Mouse (Mus musculus) kidney, adult 2 months (tissue): ENCODE results near the gene Ear1. TPM values are rescaled to one million over a fixed set of nuclear protein-coding genes. Genes with fewer than 3 reads are reported as not detected.
"Not testable (repeated sequence)": the region's sequence is repeated elsewhere in the genome, so short reads cannot be mapped to it uniquely, and the experiment has no call there.

Source experiments
- DNase-seq: peaks from one replicate; pipeline ENCODE4 v3.0.0; 2021
- H3K27ac ChIP-seq: fragments of 200-500 bp; 2 replicates; pipeline ENCODE4 v1.5.1; 2012; ENCODE audit warnings: low read depth, low read length, control low read depth, inconsistent platforms; ENCODE audit not compliant: insufficient read depth
- H3K27me3 ChIP-seq: fragments of 200-500 bp; replicated peaks from 2 replicates; pipeline ENCODE4 v1.6.1; 2012; ENCODE audit warnings: mild to moderate bottlenecking, moderate library complexity, low read length, inconsistent platforms; ENCODE audit not compliant: control insufficient read depth, insufficient read depth
- H3K36me3 ChIP-seq: fragments of 200-500 bp; 2 replicates; pipeline ENCODE4 v1.6.1; 2012; ENCODE audit warnings: mild to moderate bottlenecking, moderate library complexity, low read length, inconsistent platforms; ENCODE audit not compliant: control insufficient read depth, insufficient read depth
- H3K4me1 ChIP-seq: fragments of 200-500 bp; 2 replicates; pipeline ENCODE4 v1.6.1; 2011; ENCODE audit warnings: low read length; ENCODE audit not compliant: control insufficient read depth, insufficient read depth
- H3K4me3 ChIP-seq: fragments of 200-500 bp; 2 replicates; pipeline ENCODE4 v1.5.1; 2011; ENCODE audit warnings: mild to moderate bottlenecking, low read depth, low read length, control low read depth; ENCODE audit not compliant: insufficient read depth
- CTCF ChIP-seq: fragments of 200-500 bp; conservative IDR thresholded peaks from 2 replicates; pipeline ENCODE4 v1.5.1; 2011; ENCODE audit warnings: low read depth, mild to moderate bottlenecking, control low read depth, low read length, moderate library complexity, mixed read lengths; ENCODE audit not compliant: insufficient read depth, insufficient read length
- WGBS: fragments of 180-500 bp; shearing (Covaris S2); methylation state at CpG from one replicate; pipeline ENCODE4 v1.1.7; 2018; 5-methylcytosine and 5-hydroxymethylcytosine counted together
- polyA plus RNA-seq: library from polyadenylated mRNA; depleted of rRNA; stranded (reverse); fragments of >200 nt; gene quantifications from 2 replicates; pipeline ENCODE4 v1.2.3, GENCODE M21; 2012

Ear1 gene
- polyA plus RNA-seq, 1 experiment = not detected

GRCm38 (mm10) chr14:43860522-43860921 is 14.8 kb downstream of the Ear1 start:
- H3K36me3 ChIP-seq, H3K4me1 ChIP-seq, H3K4me3 ChIP-seq, H3K27me3 ChIP-seq, H3K27ac ChIP-seq: not testable (repeated sequence)
- TF ChIP-seq CTCF = peak; percentile 31
- 18% methylated on average over 2 of the region's 2 CpGs for WGBS
- DNase-seq = peak; percentile 8

GRCm38 (mm10) chr14:43859465-43859864 is 15.9 kb downstream of the Ear1 start:
- H3K4me3 ChIP-seq, H3K27ac ChIP-seq, H3K36me3 ChIP-seq, H3K4me1 ChIP-seq, H3K27me3 ChIP-seq: not testable (repeated sequence)
- peak; percentile 0 for DNase-seq
- WGBS = 64% methylated on average over 5 of the region's 6 CpGs

- H3K27ac ChIP-seq, H3K4me1 ChIP-seq, H3K4me3 ChIP-seq, H3K36me3 ChIP-seq, H3K27me3 ChIP-seq: not testable (repeated sequence)
- peak; percentile 0 for DNase-seq
- 53% methylated on average over 4 of the region's 4 CpGs for WGBS
Measured at GRCm38 (mm10) chr14:43843949-43844573, 31.3 kb downstream of the Ear1 start.

GRCm38 (mm10) chr14:43840976-43841375 is 34.3 kb downstream of the Ear1 start:
- WGBS = 73% methylated on average over 1 of the region's 1 CpGs
- H3K27me3 ChIP-seq, H3K36me3 ChIP-seq, DNase-seq, H3K4me3 ChIP-seq, H3K27ac ChIP-seq, H3K4me1 ChIP-seq: not testable (repeated sequence)

- H3K27ac ChIP-seq, H3K4me1 ChIP-seq, H3K4me3 ChIP-seq, H3K27me3 ChIP-seq, H3K36me3 ChIP-seq, DNase-seq: not testable (repeated sequence)
- 84% methylated on average over 2 of the region's 2 CpGs for WGBS
Measured at GRCm38 (mm10) chr14:43835366-43835765, 40.0 kb downstream of the Ear1 start.

GRCm38 (mm10) chr14:43830385-43830784 is 44.9 kb downstream of the Ear1 start:
- not testable (repeated sequence) for H3K4me3 ChIP-seq, H3K27ac ChIP-seq, H3K36me3 ChIP-seq, H3K4me1 ChIP-seq, H3K27me3 ChIP-seq
- DNase-seq = peak; percentile 1
- 50% methylated on average over 1 of the region's 1 CpGs for WGBS

GRCm38 (mm10) chr14:43824176-43824575 is 51.1 kb downstream of the Ear1 start:
- not testable (repeated sequence) for H3K36me3 ChIP-seq, H3K4me1 ChIP-seq, H3K27ac ChIP-seq, H3K4me3 ChIP-seq, H3K27me3 ChIP-seq, DNase-seq
- WGBS = 78% methylated on average over 6 of the region's 6 CpGs

GRCm38 (mm10) chr14:43821869-43822268 is 53.4 kb downstream of the Ear1 start:
- not testable (repeated sequence) for H3K27me3 ChIP-seq

GRCm38 (mm10) chr14:43812458-43812857 is 62.9 kb downstream of the Ear1 start:
- not testable (repeated sequence) for H3K36me3 ChIP-seq, H3K27ac ChIP-seq, H3K27me3 ChIP-seq, H3K4me1 ChIP-seq, H3K4me3 ChIP-seq
- WGBS = 76% methylated on average over 8 of the region's 9 CpGs
- TF ChIP-seq CTCF = peak; percentile 54
- peak; percentile 41 for DNase-seq

More at GRCm38 (mm10) chr14:43821869-43822268, 53.4 kb downstream of the Ear1 start:
- H3K4me1 ChIP-seq, H3K36me3 ChIP-seq, H3K4me3 ChIP-seq, DNase-seq, H3K27ac ChIP-seq: not testable (repeated sequence)
- 57% methylated on average over 1 of the region's 2 CpGs for WGBS

- not testable (repeated sequence) for H3K36me3 ChIP-seq, H3K4me3 ChIP-seq, DNase-seq, H3K4me1 ChIP-seq, H3K27me3 ChIP-seq, H3K27ac ChIP-seq
- 71% methylated on average over 4 of the region's 4 CpGs for WGBS
Measured at GRCm38 (mm10) chr14:43808142-43808541, 67.2 kb downstream of the Ear1 start.
